Mouse (Mus musculus) MEL (cell line): ENCODE data around the gene Arid1a. TPM values are rescaled to one million over a fixed set of nuclear protein-coding genes. Genes with fewer than 3 reads are reported as not detected.
A peak's percentile ranks its signal among the peaks of the same experiment; 100 is the strongest.

ENCODE experiments used
- DNase-seq: peaks from one replicate; pipeline ENCODE4 v3.0.0; 2011; ENCODE audit warnings: low read depth, low spot score
- H3K27ac ChIP-seq: 2 replicates; pipeline ENCODE4 v1.5.1; 2012; ENCODE audit warnings: low read depth, mild to moderate bottlenecking, control low read depth, low read length, moderate library complexity; ENCODE audit not compliant: control insufficient read depth
- H3K27me3 ChIP-seq, 2 experiments: fragments of 150-350 bp in 1 of 2; sonication (generic) in 1 of 2; 2 replicates each; pipeline ENCODE4 v1.6.1; 2012; ENCODE audit warnings: low read length in 2 of 2, mild to moderate bottlenecking in 2 of 2, improper control_type of control experiment in 1 of 2, moderate library complexity in 1 of 2; ENCODE audit not compliant: insufficient read depth in 2 of 2, control insufficient read depth in 1 of 2
- H3K36me3 ChIP-seq, 2 experiments: 2 replicates each; pipeline ENCODE4 v1.6.1; 2012 to 2014; ENCODE audit warnings: low read length in 2 of 2, improper control_type of control experiment in 1 of 2, inconsistent platforms in 1 of 2, mild to moderate bottlenecking in 1 of 2; ENCODE audit not compliant: insufficient read depth in 2 of 2, control insufficient read depth in 1 of 2
- H3K4me1 ChIP-seq, 2 experiments: fragments of 150-350 bp in 1 of 2; sonication (generic) in 1 of 2; 2 replicates each; pipeline ENCODE4 v1.6.1; 2012; ENCODE audit warnings: low read length in 2 of 2, improper control_type of control experiment in 1 of 2, mild to moderate bottlenecking in 1 of 2; ENCODE audit not compliant: insufficient read depth in 2 of 2, control insufficient read depth in 1 of 2
- H3K4me3 ChIP-seq, 2 experiments: fragments of 150-350 bp in 1 of 2; sonication (generic) in 1 of 2; 2 replicates each; pipeline ENCODE4 v1.5.1; 2012; ENCODE audit warnings: low read depth in 2 of 2, low read length in 2 of 2, mild to moderate bottlenecking in 2 of 2, moderate library complexity in 2 of 2, control low read depth in 1 of 2, improper control_type of control experiment in 1 of 2; ENCODE audit not compliant: control insufficient read depth in 1 of 2, insufficient read depth in 1 of 2
- H3K79me2 ChIP-seq: 2 replicates; pipeline ENCODE4 v1.6.1; 2012; ENCODE audit warnings: mild to moderate bottlenecking, low read length, moderate library complexity; ENCODE audit not compliant: control insufficient read depth, poor library complexity, insufficient read depth
- H3K9ac ChIP-seq: 2 replicates; pipeline ENCODE4 v1.6.1; 2012; ENCODE audit warnings: low read depth, mild to moderate bottlenecking, control low read depth, low read length, moderate library complexity; ENCODE audit not compliant: control insufficient read depth, poor library complexity, severe bottlenecking
- H3K9me3 ChIP-seq: fragments of 150-350 bp; sonication (generic); replicated peaks from 2 replicates; pipeline ENCODE4 v1.6.1; 2012; ENCODE audit warnings: mild to moderate bottlenecking, low read length, improper control_type of control experiment, moderate library complexity; ENCODE audit not compliant: insufficient read depth
- BHLHE40 ChIP-seq: IDR thresholded peaks from 2 replicates; pipeline ENCODE4 v1.6.1; 2012; ENCODE audit warnings: low read depth, mild to moderate bottlenecking, inconsistent platforms, low read length, improper control_type of control experiment, borderline replicate concordance
- CHD1 ChIP-seq: IDR thresholded peaks from 2 replicates; pipeline ENCODE4 v1.6.1; 2012; ENCODE audit warnings: low read depth, mild to moderate bottlenecking, inconsistent platforms, low read length, improper control_type of control experiment
- CHD2 ChIP-seq: IDR thresholded peaks from 2 replicates; pipeline ENCODE4 v1.6.1; 2011; ENCODE audit warnings: low read length, improper control_type of control experiment
- CTCF ChIP-seq, 3 experiments: IDR thresholded peaks in 2 of 3; conservative IDR thresholded peaks in 1 of 3; 2 replicates each; pipeline ENCODE4 v1.5.1; 2011 to 2012; ENCODE audit warnings: low read length in 3 of 3, low read depth in 2 of 3, mild to moderate bottlenecking in 2 of 3, improper control_type of control experiment in 1 of 3, inconsistent platforms in 1 of 3, mixed read lengths in 1 of 3, moderate library complexity in 1 of 3; ENCODE audit not compliant: control insufficient read depth in 1 of 3, insufficient read depth in 1 of 3, poor library complexity in 1 of 3, severe bottlenecking in 1 of 3
- ELF1 ChIP-seq: IDR thresholded peaks from 2 replicates; pipeline ENCODE4 v1.6.1; 2014; ENCODE audit warnings: low read depth, mild to moderate bottlenecking, inconsistent platforms, low read length, improper control_type of control experiment, moderate library complexity
- EP300 ChIP-seq, 2 experiments: IDR thresholded peaks; 2 replicates each; pipeline ENCODE4 v1.6.1; 2011; ENCODE audit warnings: improper control_type of control experiment in 2 of 2, low read length in 2 of 2, low read depth in 1 of 2, mild to moderate bottlenecking in 1 of 2
- ETS1 ChIP-seq: IDR thresholded peaks from 2 replicates; pipeline ENCODE4 v1.6.1; 2012; ENCODE audit warnings: low read depth, mild to moderate bottlenecking, inconsistent platforms, low read length, improper control_type of control experiment, moderate library complexity
- GABPA ChIP-seq: IDR thresholded peaks from 2 replicates; pipeline ENCODE4 v1.6.1; 2012; ENCODE audit warnings: low read depth, mild to moderate bottlenecking, inconsistent platforms, low read length, improper control_type of control experiment, moderate library complexity
- GATA1 ChIP-seq: IDR thresholded peaks from 2 replicates; pipeline ENCODE4 v1.6.1; 2011; ENCODE audit warnings: low read depth, low read length, improper control_type of control experiment
- HCFC1 ChIP-seq: IDR thresholded peaks from 2 replicates; pipeline ENCODE4 v1.6.1; 2012; ENCODE audit warnings: low read depth, mild to moderate bottlenecking, inconsistent platforms, low read length, improper control_type of control experiment, moderate library complexity
- JUND ChIP-seq: IDR thresholded peaks from 2 replicates; pipeline ENCODE4 v1.6.1; 2011; ENCODE audit warnings: low read depth, mild to moderate bottlenecking, improper control_type of control experiment, low read length
- MAFK ChIP-seq: IDR thresholded peaks from 2 replicates; pipeline ENCODE4 v1.6.1; 2011; ENCODE audit warnings: low read depth, mild to moderate bottlenecking, low read length, improper control_type of control experiment, borderline replicate concordance
- MAX ChIP-seq: IDR thresholded peaks from 2 replicates; pipeline ENCODE4 v1.6.1; 2011; ENCODE audit warnings: low read length, improper control_type of control experiment
- MAZ ChIP-seq: IDR thresholded peaks from 2 replicates; pipeline ENCODE4 v1.6.1; 2012; ENCODE audit warnings: low read depth, mild to moderate bottlenecking, inconsistent platforms, low read length, improper control_type of control experiment
- MEF2A ChIP-seq: IDR thresholded peaks from 2 replicates; pipeline ENCODE4 v1.6.1; 2014; ENCODE audit warnings: low read depth, mild to moderate bottlenecking, inconsistent platforms, low read length, improper control_type of control experiment; ENCODE audit not compliant: poor library complexity, insufficient replicate concordance, severe bottlenecking; ENCODE audit errors: extremely low read depth
- MYB ChIP-seq: IDR thresholded peaks from 2 replicates; pipeline ENCODE4 v1.6.1; 2011; ENCODE audit warnings: mild to moderate bottlenecking, low read depth, low read length, improper control_type of control experiment
- MYC ChIP-seq: IDR thresholded peaks from 2 replicates; pipeline ENCODE4 v1.6.1; 2011; ENCODE audit warnings: low read depth, mild to moderate bottlenecking, low read length, improper control_type of control experiment, moderate library complexity
- POLR2A ChIP-seq, 2 experiments: IDR thresholded peaks; 2 replicates each; pipeline ENCODE4 v1.6.1; 2011 to 2012; ENCODE audit warnings: low read length in 2 of 2, mild to moderate bottlenecking in 2 of 2, control low read depth in 1 of 2, improper control_type of control experiment in 1 of 2, low read depth in 1 of 2, moderate library complexity in 1 of 2; ENCODE audit not compliant: control insufficient read depth in 1 of 2, insufficient read depth in 1 of 2, poor library complexity in 1 of 2
- POLR2AphosphoS2 ChIP-seq: IDR thresholded peaks from 2 replicates; pipeline ENCODE4 v1.6.1; 2011; ENCODE audit warnings: low read length, improper control_type of control experiment
- POLR2AphosphoS5 ChIP-seq: IDR thresholded peaks from 2 replicates; pipeline ENCODE4 v1.6.1; 2012; ENCODE audit warnings: low read depth, borderline replicate concordance, mild to moderate bottlenecking, inconsistent platforms, low read length, moderate library complexity, mixed read lengths
- RCOR1 ChIP-seq: IDR thresholded peaks from 2 replicates; pipeline ENCODE4 v1.6.1; 2012; ENCODE audit warnings: low read depth, mild to moderate bottlenecking, inconsistent platforms, low read length, improper control_type of control experiment
- SIN3A ChIP-seq: IDR thresholded peaks from 2 replicates; pipeline ENCODE4 v1.6.1; 2012; ENCODE audit warnings: low read length, improper control_type of control experiment, inconsistent platforms
- SMC3 ChIP-seq: IDR thresholded peaks from 2 replicates; pipeline ENCODE4 v1.6.1; 2011; ENCODE audit warnings: low read depth, low read length, improper control_type of control experiment
- TAL1 ChIP-seq: IDR thresholded peaks from 2 replicates; pipeline ENCODE4 v1.6.1; 2012; ENCODE audit warnings: mild to moderate bottlenecking, inconsistent platforms, low read length, moderate library complexity, mixed read lengths
- TBP ChIP-seq: IDR thresholded peaks from 2 replicates; pipeline ENCODE4 v1.8.0; 2011; ENCODE audit warnings: low read depth, low read length, improper control_type of control experiment
- TCF12 ChIP-seq: IDR thresholded peaks from 2 replicates; pipeline ENCODE4 v1.6.1; 2014; ENCODE audit warnings: low read depth, mild to moderate bottlenecking, inconsistent platforms, low read length, improper control_type of control experiment, moderate library complexity
- UBTF ChIP-seq: IDR thresholded peaks from 2 replicates; pipeline ENCODE4 v1.6.1; 2012; ENCODE audit warnings: low read depth, mild to moderate bottlenecking, inconsistent platforms, low read length, improper control_type of control experiment, moderate library complexity, borderline replicate concordance; ENCODE audit not compliant: insufficient read depth
- USF1 ChIP-seq: IDR thresholded peaks from 2 replicates; pipeline ENCODE4 v1.6.1; 2014; ENCODE audit warnings: low read depth, mild to moderate bottlenecking, inconsistent platforms, low read length, improper control_type of control experiment, moderate library complexity
- ZC3H11A ChIP-seq: IDR thresholded peaks from 2 replicates; pipeline ENCODE4 v1.6.1; 2012; ENCODE audit warnings: low read depth, mild to moderate bottlenecking, inconsistent platforms, low read length, improper control_type of control experiment
- ZMIZ1 ChIP-seq: IDR thresholded peaks from 2 replicates; pipeline ENCODE4 v1.6.1; 2012; ENCODE audit warnings: low read depth, mild to moderate bottlenecking, inconsistent platforms, low read length, improper control_type of control experiment, moderate library complexity
- ZNF384 ChIP-seq: IDR thresholded peaks from 2 replicates; pipeline ENCODE4 v1.6.1; 2012; ENCODE audit warnings: low read depth, mild to moderate bottlenecking, inconsistent platforms, low read length, improper control_type of control experiment
- polyA plus RNA-seq, 2 experiments: library from polyadenylated mRNA; stranded (reverse) in 1 of 2; unstranded in 1 of 2; fragments of >175 nt in 1 of 2; fragments of >200 nt in 1 of 2; gene quantifications; 2 replicates each; pipeline versions ENCODE4 v1.2.1 to v1.2.4; 2012; ENCODE audit warnings: low replicate concordance in 2 of 2, low read depth in 1 of 2; ENCODE audit not compliant: insufficient read length in 2 of 2, insufficient read depth in 1 of 2, missing spikeins in 1 of 2
- total RNA-seq: library from RNA; depleted of rRNA; stranded (reverse); fragments of 300-350 nt; gene quantifications from 2 replicates; pipeline ENCODE4 v1.2.3, GENCODE M21; 2012

The Arid1a gene
- total and polyA plus RNA-seq, 3 experiments, result 18.1 to 83.3 (median 70.6) TPM

GRCm38 (mm10) chr4:133677266-133677665 is 79.3 kb downstream of the Arid1a start:
- Histone ChIP-seq H3K36me3 (peaks cover 2 to 36% of the 10 kb centered on the region in 2 experiments), H3K27me3 (no peaks in the 10 kb centered on the region), H3K9ac (no peak overlapping the region; the same call in none of the 2 replicates), H3K4me1 (peaks cover 12 to 34% of the 10 kb centered on the region in 2 experiments), H3K4me3 (no peak overlapping the region), H3K9me3 (no peaks in the 10 kb centered on the region), H3K79me2 (peaks cover 5% of the 10 kb centered on the region)
- peak; percentile 62 for DNase-seq
- TF ChIP-seq ZNF384 (no peak), MAX (peak; percentile 40; the same call in 1 of the 2 replicates), ZMIZ1 (peak; percentile 34; the same call in 1 of the 2 replicates), MEF2A (no peak), SIN3A (no peak; the same call in 1 of the 2 replicates), USF1 (peak; percentile 71), RCOR1 (no peak), HCFC1 (peak; percentile 27; the same call in 1 of the 2 replicates), MAFK (no peak), BHLHE40 (peak; percentile 88), MYC (peak; percentile 71; the same call in 1 of the 2 replicates), ELF1 (no peak), CTCF (IDR thresholded peaks at IDR 0.05 in 2 of 3, conservative IDR thresholded peaks at IDR 0.05 in 1 of 3; ENCODE audit: control insufficient read depth in 1 of 3, insufficient read depth in 1 of 3, low read depth in 2 of 3, low read length in 3 of 3, poor library complexity in 1 of 3, severe bottlenecking in 1 of 3) (no peak), CHD2 (no peak), ETS1 (peak; percentile 42; the same call in 1 of the 2 replicates), TBP (no peak), ZC3H11A (no peak), EP300 (IDR thresholded peaks at IDR 0.05; ENCODE audit: low read depth in 1 of 2, low read length in 2 of 2) (peak in 1 of 2 experiments; percentile 25; a peak in 1 of 4 replicates), JUND (no peak), MYB (no peak), GABPA (no peak), POLR2A (IDR thresholded peaks at IDR 0.05; ENCODE audit: control insufficient read depth in 1 of 2, insufficient read depth in 1 of 2, low read depth in 1 of 2, low read length in 2 of 2, poor library complexity in 1 of 2) (0 out of 4 replicates have a peak, but pooled peaks of 1 of the 2 experiments have one; percentile 25), TAL1 (no peak), POLR2AphosphoS2 (peak; percentile 21; the same call in 1 of the 2 replicates), TCF12 (no peak), GATA1 (peak; percentile 75), SMC3 (peak; percentile 4; the same call in 1 of the 2 replicates), CHD1 (peak; percentile 66; the same call in 1 of the 2 replicates), UBTF (no peak), POLR2AphosphoS5 (no peak), MAZ (0 out of 2 replicates have a peak, but pooled peaks have one; percentile 40)
- TF ChIP-seq, all 39 proteins: peak for 14
- H3K27ac ChIP-seq, result peak overlapping the region; percentile 39
